Mouse (Mus musculus): Measurements from ENCODE around the gene Sox8. TPM values are rescaled to one million over a fixed set of nuclear protein-coding genes. Genes with fewer than 3 reads are reported as not detected.

Gene Sox8
- 3.2 and 4.7 TPM in 2 replicates for polyA plus RNA-seq (2016; fragmentation: Nextera tagmentation; extraction: Ambion mirVana)

GRCm38 (mm10) chr17:25570648-25571452, at the start of gene Sox8:
Sox8 (minus strand) TSS chr17:25570686.
- WGBS = under 1% methylated on average over 57 of the region's 61 CpGs
- peaks cover 78% of the 10 kb centered on the region for H3K27me3 ChIP-seq
- H3K9ac ChIP-seq (replicated peaks) = peak within 1 kb of the TSS; percentile 54; the same call in 1 of the 2 replicates
- H3K4me3 ChIP-seq = peak within 1 kb of the TSS; percentile 49
- H3K4me2 ChIP-seq (replicated peaks) = peak within 1 kb of the TSS; percentile 79
- H3K27ac ChIP-seq (replicated peaks) = no peak within 1 kb of the TSS
- no peaks in the 10 kb centered on the region for H3K9me3 ChIP-seq
- no peaks in the 10 kb centered on the region for H3K36me3 ChIP-seq
- H3K4me1 ChIP-seq = peaks cover 46% of the 10 kb centered on the region
- peak; percentile 85 for ATAC-seq (ENCODE audit: low FRiP score, low read depth)

- Histone ChIP-seq H3K4me1 (peaks cover 15% of the 10 kb centered on the region), H3K9me3 (no peaks in the 10 kb centered on the region), H3K27me3 (no peaks in the 10 kb centered on the region), H3K9ac (replicated peaks) (no peak overlapping the region), H3K4me2 (replicated peaks) (no peak overlapping the region), H3K4me3 (no peak overlapping the region), H3K36me3 (0 out of 2 replicates have a peak, but pooled peaks cover 8% of the 10 kb centered on the region), H3K27ac (replicated peaks) (no peak overlapping the region)
- 72% methylated on average over 16 of the region's 16 CpGs for WGBS
- no peak for ATAC-seq (ENCODE audit: low FRiP score, low read depth)
Observed at GRCm38 (mm10) chr17:25618508-25619056, 48.1 kb upstream of the Sox8 start.

- no peaks in the 10 kb centered on the region for H3K9me3 ChIP-seq
- no peak overlapping the region for H3K27ac ChIP-seq (replicated peaks)
- no peak overlapping the region for H3K4me3 ChIP-seq
- no peak for ATAC-seq (ENCODE audit: low FRiP score, low read depth)
- peaks cover 21% of the 10 kb centered on the region for H3K4me1 ChIP-seq
- no peaks in the 10 kb centered on the region for H3K27me3 ChIP-seq
- WGBS = 95% methylated on average over 10 of the region's 10 CpGs
- H3K4me2 ChIP-seq (replicated peaks) = no peak overlapping the region
- H3K36me3 ChIP-seq = peaks cover 14% of the 10 kb centered on the region; the same call in 1 of the 2 replicates
- H3K9ac ChIP-seq (replicated peaks) = no peak overlapping the region
Observed at GRCm38 (mm10) chr17:25614723-25615510, 44.4 kb upstream of the Sox8 start.

- WGBS = 92% methylated on average over 6 of the region's 6 CpGs
- peaks cover 25% of the 10 kb centered on the region for H3K4me1 ChIP-seq
Observed at GRCm38 (mm10) chr17:25613323-25613722, 42.8 kb upstream of the Sox8 start.

GRCm38 (mm10) chr17:25612537-25612936, 42.1 kb upstream of the Sox8 start:
- Histone ChIP-seq H3K4me2 (replicated peaks) (no peak overlapping the region), H3K4me3 (no peak overlapping the region), H3K27ac (replicated peaks) (no peak overlapping the region), H3K27me3 (no peaks in the 10 kb centered on the region), H3K36me3 (peaks cover 14% of the 10 kb centered on the region; the same call in 1 of the 2 replicates), H3K9me3 (no peaks in the 10 kb centered on the region), H3K9ac (replicated peaks) (no peak overlapping the region), H3K4me1 (peaks cover 25% of the 10 kb centered on the region)
- WGBS = 86% methylated on average over 9 of the region's 9 CpGs
- no peak for ATAC-seq (ENCODE audit: low FRiP score, low read depth)

More at GRCm38 (mm10) chr17:25613323-25613722, 42.8 kb upstream of the Sox8 start:
- no peak for ATAC-seq (ENCODE audit: low FRiP score, low read depth)
- H3K4me3 ChIP-seq = no peak overlapping the region
- no peak overlapping the region for H3K4me2 ChIP-seq (replicated peaks)
- H3K9me3 ChIP-seq = no peaks in the 10 kb centered on the region
- no peak overlapping the region for H3K27ac ChIP-seq (replicated peaks)
- H3K27me3 ChIP-seq = no peaks in the 10 kb centered on the region
- no peak overlapping the region for H3K9ac ChIP-seq (replicated peaks)
- peaks cover 14% of the 10 kb centered on the region; the same call in 1 of the 2 replicates for H3K36me3 ChIP-seq

GRCm38 (mm10) chr17:25610151-25610550, 39.7 kb upstream of the Sox8 start:
- H3K9ac ChIP-seq (replicated peaks) = no peak overlapping the region

GRCm38 (mm10) chr17:25609506-25609828, 39.0 kb upstream of the Sox8 start:
- H3K4me1 ChIP-seq = peaks cover 25% of the 10 kb centered on the region
- no peak overlapping the region for H3K4me2 ChIP-seq (replicated peaks)
- H3K27ac ChIP-seq (replicated peaks) = peak overlapping the region; percentile 25
- H3K9ac ChIP-seq (replicated peaks) = no peak overlapping the region
- no peaks in the 10 kb centered on the region for H3K9me3 ChIP-seq
- H3K4me3 ChIP-seq = no peak overlapping the region
- 66% methylated on average over 3 of the region's 3 CpGs for WGBS
- H3K36me3 ChIP-seq = peaks cover 9% of the 10 kb centered on the region; the same call in 1 of the 2 replicates
- H3K27me3 ChIP-seq = no peaks in the 10 kb centered on the region
- no peak for ATAC-seq (ENCODE audit: low FRiP score, low read depth)

More at GRCm38 (mm10) chr17:25610151-25610550, 39.7 kb upstream of the Sox8 start:
- Histone ChIP-seq H3K4me1 (peaks cover 25% of the 10 kb centered on the region), H3K27me3 (no peaks in the 10 kb centered on the region), H3K9me3 (no peaks in the 10 kb centered on the region), H3K4me2 (replicated peaks) (no peak overlapping the region), H3K4me3 (no peak overlapping the region), H3K27ac (replicated peaks) (peak overlapping the region; percentile 25; the same call in 1 of the 2 replicates), H3K36me3 (peaks cover 11% of the 10 kb centered on the region; the same call in 1 of the 2 replicates)
- peak; percentile 38; the same call in 1 of the 2 replicates for ATAC-seq (ENCODE audit: low FRiP score, low read depth)
- WGBS = 74% methylated on average over 9 of the region's 9 CpGs

- H3K4me2 ChIP-seq (replicated peaks) = no peak overlapping the region
- H3K9ac ChIP-seq (replicated peaks) = no peak overlapping the region
- WGBS = 78% methylated on average over 10 of the region's 10 CpGs
- no peaks in the 10 kb centered on the region for H3K27me3 ChIP-seq
- H3K36me3 ChIP-seq = peaks cover 9% of the 10 kb centered on the region; the same call in 1 of the 2 replicates
- H3K4me3 ChIP-seq = no peak overlapping the region
- no peak for ATAC-seq (ENCODE audit: low FRiP score, low read depth)
- peak overlapping the region; percentile 25 for H3K27ac ChIP-seq (replicated peaks)
- no peaks in the 10 kb centered on the region for H3K9me3 ChIP-seq
- H3K4me1 ChIP-seq = peaks cover 25% of the 10 kb centered on the region
Observed at GRCm38 (mm10) chr17:25608821-25609505, 38.5 kb upstream of the Sox8 start.

GRCm38 (mm10) chr17:25608137-25608785, 37.8 kb upstream of the Sox8 start:
- H3K9ac ChIP-seq (replicated peaks) = no peak overlapping the region
- H3K4me3 ChIP-seq = no peak overlapping the region
- H3K36me3 ChIP-seq = peaks cover 5% of the 10 kb centered on the region; the same call in 1 of the 2 replicates
- 91% methylated on average over 11 of the region's 11 CpGs for WGBS
- no peaks in the 10 kb centered on the region for H3K9me3 ChIP-seq
- no peak for ATAC-seq (ENCODE audit: low FRiP score, low read depth)
- H3K4me1 ChIP-seq = peaks cover 25% of the 10 kb centered on the region
- no peak overlapping the region for H3K4me2 ChIP-seq (replicated peaks)
- no peaks in the 10 kb centered on the region for H3K27me3 ChIP-seq
- no peak overlapping the region for H3K27ac ChIP-seq (replicated peaks)

- Histone ChIP-seq H3K4me1 (peaks cover 11% of the 10 kb centered on the region), H3K4me2 (replicated peaks) (no peak overlapping the region), H3K9ac (replicated peaks) (no peak overlapping the region), H3K27ac (replicated peaks) (no peak overlapping the region), H3K4me3 (no peak overlapping the region), H3K9me3 (no peaks in the 10 kb centered on the region), H3K36me3 (no peaks in the 10 kb centered on the region), H3K27me3 (no peaks in the 10 kb centered on the region)
- ATAC-seq (ENCODE audit: low FRiP score, low read depth) = no peak
- WGBS = 64% methylated on average over 5 of the region's 5 CpGs
Observed at GRCm38 (mm10) chr17:25604234-25604633, 33.7 kb upstream of the Sox8 start.

- Histone ChIP-seq H3K9ac (replicated peaks) (no peak overlapping the region), H3K27me3 (no peaks in the 10 kb centered on the region), H3K4me1 (no peaks in the 10 kb centered on the region), H3K36me3 (0 out of 2 replicates have a peak, but pooled peaks cover 3% of the 10 kb centered on the region), H3K9me3 (no peaks in the 10 kb centered on the region), H3K4me2 (replicated peaks) (no peak overlapping the region), H3K27ac (replicated peaks) (no peak overlapping the region), H3K4me3 (no peak overlapping the region)
- ATAC-seq (ENCODE audit: low FRiP score, low read depth) = no peak
- WGBS = 75% methylated on average over 8 of the region's 8 CpGs
Observed at GRCm38 (mm10) chr17:25602366-25602765, 31.9 kb upstream of the Sox8 start.
